Mouse (Mus musculus): Measurements from ENCODE around the gene Cacna2d4. TPM values are rescaled to one million over a fixed set of nuclear protein-coding genes. Genes with fewer than 3 reads are reported as not detected.

Cacna2d4 gene
- polyA plus RNA-seq, 1 experiment, result 0.58 TPM

GRCm38 (mm10) chr6:119367382-119367781 is 131.1 kb downstream of the Cacna2d4 start:
- TF ChIP-seq EP300 (IDR thresholded peaks at IDR 0.05; ENCODE audit: insufficient read depth, low read depth, low read length) (no peak), CTCF (IDR thresholded peaks at IDR 0.05; ENCODE audit: low read depth, low read length) (no peak), POLR2A (IDR thresholded peaks at IDR 0.05; ENCODE audit: insufficient read depth, low read length) (no peak)
- peaks cover 48% of the 10 kb centered on the region for H3K36me3 ChIP-seq (ENCODE audit: control insufficient read depth, insufficient read depth, low read length, poor library complexity, severe bottlenecking)
- no peak overlapping the region for H3K27ac ChIP-seq (ENCODE audit: insufficient read depth, low read length)

GRCm38 (mm10) chr6:119371624-119372023 is 135.3 kb downstream of the Cacna2d4 start:
- Histone ChIP-seq H3K4me3 (ENCODE audit: low read depth, low read length) (no peak overlapping the region), H3K4me1 (ENCODE audit: control insufficient read depth, insufficient read depth, low read length) (no peaks in the 10 kb centered on the region), H3K9me3 (replicated peaks; ENCODE audit: control insufficient read depth, insufficient read depth, low read length, poor library complexity, severe bottlenecking) (no peaks in the 10 kb centered on the region), H3K9ac (ENCODE audit: low read depth, poor library complexity, severe bottlenecking) (no peak overlapping the region), H3K27me3 (ENCODE audit: control insufficient read depth, insufficient read depth, low read length, poor library complexity, severe bottlenecking) (no peaks in the 10 kb centered on the region), H3K36me3 (ENCODE audit: control insufficient read depth, insufficient read depth, low read length, poor library complexity, severe bottlenecking) (peaks cover 19% of the 10 kb centered on the region), H3K27ac (ENCODE audit: insufficient read depth, low read length) (no peak overlapping the region)
- no peak for TF ChIP-seq POLR2A (IDR thresholded peaks at IDR 0.05; ENCODE audit: insufficient read depth, low read length)
- TF ChIP-seq EP300 (IDR thresholded peaks at IDR 0.05; ENCODE audit: insufficient read depth, low read depth, low read length), result no peak
- TF ChIP-seq CTCF (IDR thresholded peaks at IDR 0.05; ENCODE audit: low read depth, low read length), result no peak

More at GRCm38 (mm10) chr6:119367382-119367781, 131.1 kb downstream of the Cacna2d4 start:
- Histone ChIP-seq H3K4me1 (ENCODE audit: control insufficient read depth, insufficient read depth, low read length) (no peaks in the 10 kb centered on the region), H3K4me3 (ENCODE audit: low read depth, low read length) (no peak overlapping the region), H3K9ac (ENCODE audit: low read depth, poor library complexity, severe bottlenecking) (no peak overlapping the region), H3K9me3 (replicated peaks; ENCODE audit: control insufficient read depth, insufficient read depth, low read length, poor library complexity, severe bottlenecking) (no peaks in the 10 kb centered on the region), H3K27me3 (ENCODE audit: control insufficient read depth, insufficient read depth, low read length, poor library complexity, severe bottlenecking) (no peaks in the 10 kb centered on the region)

- TF ChIP-seq EP300 (IDR thresholded peaks at IDR 0.05; ENCODE audit: insufficient read depth, low read depth, low read length) (no peak), POLR2A (IDR thresholded peaks at IDR 0.05; ENCODE audit: insufficient read depth, low read length) (no peak), CTCF (IDR thresholded peaks at IDR 0.05; ENCODE audit: low read depth, low read length) (no peak)
Measured at GRCm38 (mm10) chr6:119372237-119372636, 135.9 kb downstream of the Cacna2d4 start.

GRCm38 (mm10) chr6:119373000-119373705 is 136.8 kb downstream of the Cacna2d4 start:
- Histone ChIP-seq H3K27me3 (ENCODE audit: control insufficient read depth, insufficient read depth, low read length, poor library complexity, severe bottlenecking) (no peaks in the 10 kb centered on the region), H3K9me3 (replicated peaks; ENCODE audit: control insufficient read depth, insufficient read depth, low read length, poor library complexity, severe bottlenecking) (no peaks in the 10 kb centered on the region), H3K9ac (ENCODE audit: low read depth, poor library complexity, severe bottlenecking) (no peak overlapping the region), H3K36me3 (ENCODE audit: control insufficient read depth, insufficient read depth, low read length, poor library complexity, severe bottlenecking) (peaks cover 14% of the 10 kb centered on the region), H3K27ac (ENCODE audit: insufficient read depth, low read length) (no peak overlapping the region), H3K4me3 (ENCODE audit: low read depth, low read length) (no peak overlapping the region), H3K4me1 (ENCODE audit: control insufficient read depth, insufficient read depth, low read length) (peaks cover 3% of the 10 kb centered on the region)
- TF ChIP-seq POLR2A (IDR thresholded peaks at IDR 0.05; ENCODE audit: insufficient read depth, low read length), result no peak
- TF ChIP-seq EP300 (IDR thresholded peaks at IDR 0.05; ENCODE audit: insufficient read depth, low read depth, low read length), result no peak
- TF ChIP-seq CTCF (IDR thresholded peaks at IDR 0.05; ENCODE audit: low read depth, low read length), result no peak

More at GRCm38 (mm10) chr6:119372237-119372636, 135.9 kb downstream of the Cacna2d4 start:
- Histone ChIP-seq H3K9me3 (replicated peaks; ENCODE audit: control insufficient read depth, insufficient read depth, low read length, poor library complexity, severe bottlenecking) (no peaks in the 10 kb centered on the region), H3K4me1 (ENCODE audit: control insufficient read depth, insufficient read depth, low read length) (peaks cover 1% of the 10 kb centered on the region), H3K4me3 (ENCODE audit: low read depth, low read length) (no peak overlapping the region), H3K36me3 (ENCODE audit: control insufficient read depth, insufficient read depth, low read length, poor library complexity, severe bottlenecking) (peaks cover 19% of the 10 kb centered on the region), H3K9ac (ENCODE audit: low read depth, poor library complexity, severe bottlenecking) (no peak overlapping the region), H3K27ac (ENCODE audit: insufficient read depth, low read length) (no peak overlapping the region), H3K27me3 (ENCODE audit: control insufficient read depth, insufficient read depth, low read length, poor library complexity, severe bottlenecking) (no peaks in the 10 kb centered on the region)

GRCm38 (mm10) chr6:119375035-119375434 is 138.7 kb downstream of the Cacna2d4 start:
- Histone ChIP-seq H3K4me1 (ENCODE audit: control insufficient read depth, insufficient read depth, low read length) (peaks cover 3% of the 10 kb centered on the region), H3K27me3 (ENCODE audit: control insufficient read depth, insufficient read depth, low read length, poor library complexity, severe bottlenecking) (no peaks in the 10 kb centered on the region), H3K9ac (ENCODE audit: low read depth, poor library complexity, severe bottlenecking) (no peak overlapping the region), H3K4me3 (ENCODE audit: low read depth, low read length) (no peak overlapping the region), H3K9me3 (replicated peaks; ENCODE audit: control insufficient read depth, insufficient read depth, low read length, poor library complexity, severe bottlenecking) (no peaks in the 10 kb centered on the region), H3K27ac (ENCODE audit: insufficient read depth, low read length) (no peak overlapping the region), H3K36me3 (ENCODE audit: control insufficient read depth, insufficient read depth, low read length, poor library complexity, severe bottlenecking) (peaks cover 6% of the 10 kb centered on the region)
- TF ChIP-seq CTCF (IDR thresholded peaks at IDR 0.05; ENCODE audit: low read depth, low read length), result peak; percentile 22
- no peak for TF ChIP-seq POLR2A (IDR thresholded peaks at IDR 0.05; ENCODE audit: insufficient read depth, low read length)

GRCm38 (mm10) chr6:119377613-119378012 is 141.3 kb downstream of the Cacna2d4 start:
- Histone ChIP-seq H3K27me3 (ENCODE audit: control insufficient read depth, insufficient read depth, low read length, poor library complexity, severe bottlenecking) (no peaks in the 10 kb centered on the region), H3K36me3 (ENCODE audit: control insufficient read depth, insufficient read depth, low read length, poor library complexity, severe bottlenecking) (peaks cover 4% of the 10 kb centered on the region; the same call in 1 of the 2 replicates), H3K4me3 (ENCODE audit: low read depth, low read length) (no peak overlapping the region), H3K9ac (ENCODE audit: low read depth, poor library complexity, severe bottlenecking) (no peak overlapping the region), H3K27ac (ENCODE audit: insufficient read depth, low read length) (no peak overlapping the region), H3K9me3 (replicated peaks; ENCODE audit: control insufficient read depth, insufficient read depth, low read length, poor library complexity, severe bottlenecking) (no peaks in the 10 kb centered on the region), H3K4me1 (ENCODE audit: control insufficient read depth, insufficient read depth, low read length) (peaks cover 3% of the 10 kb centered on the region)
- TF ChIP-seq POLR2A (IDR thresholded peaks at IDR 0.05; ENCODE audit: insufficient read depth, low read length), result no peak
- no peak for TF ChIP-seq CTCF (IDR thresholded peaks at IDR 0.05; ENCODE audit: low read depth, low read length)
- no peak for TF ChIP-seq EP300 (IDR thresholded peaks at IDR 0.05; ENCODE audit: insufficient read depth, low read depth, low read length)
